Mouse (Mus musculus): Measurements from ENCODE around the gene Fanca.

Gene Fanca

DNA sequence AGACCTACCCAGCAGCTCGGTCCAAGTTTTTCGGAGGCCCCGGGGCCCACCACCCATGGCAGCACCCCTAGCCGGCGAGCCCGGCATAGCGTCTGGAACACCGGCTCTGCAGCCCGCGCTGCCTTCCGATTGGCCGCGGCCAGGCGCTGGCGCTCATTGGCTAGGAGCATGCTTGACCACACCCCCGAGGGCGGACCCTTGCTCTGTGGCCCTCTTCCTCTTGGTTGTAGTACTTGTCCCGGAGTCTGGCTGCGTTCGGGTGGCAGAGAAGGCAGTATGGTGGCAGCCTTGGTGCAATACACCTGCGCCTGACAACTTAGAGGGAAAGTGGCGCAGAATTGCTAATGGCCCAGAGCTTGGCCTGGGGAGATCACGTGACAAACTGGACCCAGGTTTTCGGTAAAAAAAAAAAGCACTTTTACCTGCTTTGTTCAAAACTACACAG, at the start of gene Fanca:
Gene Fanca, minus strand, starts transcription at position 110 of the 445 bp plus-strand sequence.
- peak; percentile 95 for DNase-seq

DNA sequence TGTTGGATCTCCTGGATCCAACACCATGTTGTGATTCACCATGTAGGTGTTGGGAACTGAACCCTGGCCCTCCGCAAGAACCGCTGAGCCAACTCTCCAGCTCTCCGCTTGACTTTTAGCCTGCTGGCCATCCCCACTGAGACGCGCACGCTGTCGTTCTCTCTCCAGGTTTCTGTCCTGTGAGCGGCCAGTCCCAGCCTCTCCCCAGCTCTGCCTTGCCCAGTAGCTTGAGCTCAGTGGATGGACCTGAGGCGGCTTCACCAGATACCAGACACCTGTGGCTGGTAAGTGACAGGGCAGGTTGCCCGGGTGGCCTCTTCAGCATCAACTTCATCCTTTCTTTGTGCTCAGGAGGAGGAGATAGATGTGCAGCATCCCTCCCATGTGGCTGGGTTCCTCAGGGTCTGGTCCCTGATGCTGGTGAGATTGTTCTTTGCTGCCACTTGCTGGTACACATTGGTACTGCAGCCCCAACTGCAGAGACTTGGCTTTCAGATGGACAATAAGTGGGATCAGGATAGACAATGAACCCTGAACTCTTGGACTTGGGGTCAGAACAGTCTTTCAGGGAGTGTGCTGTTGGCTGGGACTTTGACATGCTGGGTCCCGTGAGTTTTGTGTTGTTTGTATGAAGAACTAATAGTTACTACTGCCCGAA, 42.8 kb upstream of the Fanca start:
- peak; percentile 72 for DNase-seq

DNA sequence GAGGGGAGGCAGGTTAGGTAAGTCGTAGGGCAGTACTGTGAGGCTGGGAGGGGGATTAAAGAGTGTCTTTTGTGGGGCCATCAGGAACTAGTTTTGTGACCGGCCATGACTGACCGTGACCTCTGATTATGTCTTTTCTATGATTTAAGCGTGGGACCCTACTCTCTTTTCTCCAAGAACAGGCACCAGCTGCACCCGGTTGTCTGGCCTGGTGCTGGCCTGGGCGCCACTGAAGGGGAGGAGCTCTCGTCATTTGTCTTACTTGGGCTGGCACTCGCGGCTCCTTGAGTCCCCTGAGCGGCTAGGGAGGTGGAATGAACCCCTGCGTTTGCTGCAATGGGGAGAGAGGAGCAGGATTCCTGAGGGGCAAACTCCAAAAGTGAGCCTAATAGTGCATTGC, 34.8 kb upstream of the Fanca start:
- no peak for DNase-seq

DNA sequence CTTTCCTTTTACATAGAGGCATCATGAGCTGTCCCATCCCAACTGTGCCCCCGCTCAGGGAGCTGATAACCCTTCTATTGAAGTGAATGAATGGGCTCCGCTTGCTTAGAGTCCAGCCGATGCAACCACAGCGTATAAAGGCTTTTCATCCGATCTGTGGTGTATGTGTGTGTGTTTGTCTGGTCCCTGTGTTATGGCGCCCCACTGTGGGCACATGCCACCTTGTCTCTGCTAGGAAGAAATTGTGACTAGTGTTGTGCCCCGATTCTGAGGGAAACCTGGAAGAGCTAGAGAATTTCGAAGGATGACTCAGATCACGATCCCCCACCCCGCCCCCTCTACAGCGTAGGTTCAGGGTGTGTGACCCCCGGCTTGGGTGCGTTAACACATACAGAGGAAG, 34.4 kb upstream of the Fanca start:
- DNase-seq: peak; percentile 47

DNA sequence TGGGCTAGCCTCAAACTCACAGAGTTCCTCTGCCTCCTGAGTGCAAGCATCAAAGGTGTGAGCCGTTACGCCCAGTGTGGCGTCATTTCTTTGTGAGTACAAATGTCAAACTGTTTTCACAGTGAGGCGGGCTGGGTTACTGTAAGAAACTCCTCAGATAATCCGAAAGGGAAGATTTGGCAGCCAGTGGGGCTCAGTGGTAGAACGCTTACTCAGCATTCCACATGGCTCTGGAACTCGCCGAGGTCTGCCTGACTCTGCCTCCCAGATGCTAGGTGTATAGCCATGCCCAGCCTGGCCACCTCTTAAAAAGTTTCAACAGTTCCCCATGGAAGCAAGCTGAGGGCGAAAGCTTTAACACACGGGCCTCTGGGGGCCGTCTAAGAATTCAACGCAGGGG, 33.7 kb upstream of the Fanca start:
- DNase-seq: no peak

DNA sequence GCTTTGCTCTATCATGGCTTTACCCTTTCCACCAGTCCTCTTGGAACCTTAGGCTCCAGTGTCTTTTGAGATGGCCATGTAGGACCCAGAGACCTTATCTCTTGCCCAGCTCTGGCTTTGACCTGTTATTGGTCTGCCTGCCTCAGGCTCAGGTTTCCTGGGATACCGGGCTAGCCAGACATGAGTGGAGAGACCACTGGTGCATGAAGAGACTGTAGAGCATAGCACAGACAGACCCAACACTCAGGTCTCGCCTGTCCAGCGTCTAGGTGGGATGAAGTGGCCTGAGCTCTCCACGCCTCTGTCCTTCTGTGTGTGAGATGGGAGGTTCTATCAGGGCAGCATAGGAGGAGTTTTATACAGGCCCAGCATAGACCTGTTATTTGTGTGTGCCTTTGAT, 30.7 kb upstream of the Fanca start:
- no peak for DNase-seq

DNA sequence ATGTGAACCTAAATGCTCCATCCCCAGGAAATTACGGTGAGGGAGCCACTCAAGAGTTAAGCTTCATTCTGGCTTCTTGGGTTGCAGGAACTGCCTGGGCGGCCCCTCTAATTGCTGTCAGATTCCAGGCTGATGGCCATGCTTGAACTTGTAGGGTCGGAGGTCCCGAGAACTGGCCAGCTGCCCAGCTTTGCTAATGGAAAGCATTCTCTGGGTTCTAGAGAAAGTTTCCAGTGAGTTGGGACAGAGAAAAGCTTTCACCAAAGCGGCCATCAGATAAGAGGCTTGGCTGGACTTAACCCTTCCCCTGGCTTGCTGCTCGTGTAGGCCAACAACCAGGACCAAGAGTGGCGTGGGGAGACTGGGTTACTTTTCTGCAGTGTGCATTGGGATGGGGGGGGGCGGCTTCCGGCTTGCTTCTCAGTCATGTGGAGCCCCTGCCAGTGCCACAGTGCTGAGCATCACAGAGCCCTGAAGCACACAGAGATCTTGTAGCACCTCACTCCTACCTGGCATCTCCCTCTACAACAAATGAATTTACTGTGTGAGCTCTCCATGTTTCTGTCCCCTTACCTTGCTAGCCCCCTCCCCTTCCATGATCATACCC, 30.0 kb upstream of the Fanca start:
- no peak for DNase-seq

DNA sequence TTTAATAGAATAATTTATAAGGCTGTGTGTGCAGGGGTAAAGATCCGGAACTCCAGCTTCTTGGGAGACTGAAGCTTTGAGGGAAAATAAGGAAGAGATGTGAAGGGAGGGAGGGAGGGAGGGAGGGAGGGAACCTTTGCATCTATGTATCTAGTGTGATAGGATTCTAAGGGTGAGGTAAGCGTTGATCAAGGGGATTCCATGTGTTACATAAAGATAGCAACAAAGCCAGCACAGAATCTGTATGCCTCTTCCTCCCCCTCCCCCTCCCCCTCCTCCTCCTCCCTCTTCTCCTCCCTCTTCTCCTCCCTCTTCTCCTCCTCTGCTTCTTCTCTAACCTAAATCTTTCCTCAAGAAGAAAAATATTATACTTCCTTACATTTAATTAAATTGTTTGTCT, 28.9 kb upstream of the Fanca start:
- DNase-seq: no peak

DNA sequence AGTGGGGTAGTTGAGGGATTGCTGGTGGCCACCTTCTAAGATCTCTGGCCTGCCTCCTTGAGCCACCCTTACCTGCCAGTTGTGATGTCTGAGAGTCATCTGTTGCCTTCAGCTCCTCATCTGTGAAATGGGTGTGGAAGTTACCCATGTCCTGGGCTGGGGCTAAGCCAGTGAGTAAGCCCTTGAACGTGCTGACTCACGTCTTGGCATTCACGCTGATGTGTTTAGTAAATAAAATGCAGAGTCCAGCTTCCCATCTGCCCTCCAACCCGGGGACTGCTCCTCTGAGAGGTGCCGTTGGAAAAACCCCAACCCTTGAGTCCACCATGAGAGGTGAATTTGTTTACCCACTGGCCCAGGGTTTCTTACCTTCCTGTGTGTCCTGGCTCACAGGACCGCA, 27.5 kb upstream of the Fanca start:
- no peak for DNase-seq

DNA sequence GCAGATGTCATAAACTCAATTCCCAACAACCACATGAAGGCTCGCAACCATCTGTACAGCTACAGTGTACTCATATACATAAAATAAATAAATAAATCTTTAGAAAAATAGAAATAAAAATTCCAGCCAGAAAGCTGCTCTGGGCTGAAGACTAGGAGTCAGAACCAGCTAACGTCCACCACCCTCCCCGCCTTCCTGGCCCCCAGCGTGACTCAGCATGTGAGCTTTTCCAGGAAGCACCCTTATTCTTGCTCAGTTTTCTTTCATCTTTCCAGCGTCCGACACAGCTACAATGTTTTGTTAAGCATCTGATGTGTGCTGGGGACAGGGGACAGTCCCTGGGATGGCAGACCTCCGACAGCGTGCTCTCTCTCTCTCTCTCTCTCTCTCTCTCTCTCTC, 26.8 kb upstream of the Fanca start:
- no peak for DNase-seq

DNA sequence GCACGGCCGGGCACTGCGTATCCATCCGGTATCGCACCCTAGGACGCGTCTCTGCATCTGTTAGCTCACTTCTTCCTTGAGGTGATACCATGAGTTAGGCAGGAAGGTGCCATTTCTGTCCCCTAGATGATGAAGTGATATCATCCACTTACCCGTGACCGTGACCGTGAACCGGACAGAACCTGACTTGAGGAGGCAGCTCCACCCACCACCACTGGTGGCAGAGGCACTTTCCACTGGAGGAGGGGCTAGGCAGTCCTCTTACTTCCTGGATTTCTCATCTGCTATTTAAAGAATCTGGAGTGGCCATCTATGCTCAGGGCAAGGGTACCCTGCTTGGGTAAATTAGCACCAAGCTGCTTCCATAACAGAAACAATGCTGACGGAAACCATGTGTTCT, 25.0 kb upstream of the Fanca start:
- no peak for DNase-seq

DNA sequence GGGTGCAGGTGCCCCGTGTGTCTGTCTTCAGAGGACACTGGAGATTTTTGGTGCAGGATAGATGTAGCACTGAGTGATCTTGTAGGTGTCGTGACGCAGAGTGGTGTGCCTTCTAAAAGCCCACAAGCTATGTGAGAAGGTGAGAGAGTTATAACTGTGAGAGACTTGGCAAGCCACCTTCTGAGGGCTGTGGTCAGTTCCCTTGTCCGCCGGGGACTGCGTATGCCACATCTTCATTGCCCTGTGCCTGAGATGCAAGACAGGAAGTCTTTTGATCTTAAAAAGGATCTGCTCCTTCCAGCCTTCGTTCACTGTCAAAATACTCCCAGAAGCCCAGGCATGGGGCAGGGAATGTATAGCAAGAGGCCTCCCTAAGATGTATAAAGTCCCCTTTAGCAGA, 24.5 kb upstream of the Fanca start:
- DNase-seq: no peak

DNA sequence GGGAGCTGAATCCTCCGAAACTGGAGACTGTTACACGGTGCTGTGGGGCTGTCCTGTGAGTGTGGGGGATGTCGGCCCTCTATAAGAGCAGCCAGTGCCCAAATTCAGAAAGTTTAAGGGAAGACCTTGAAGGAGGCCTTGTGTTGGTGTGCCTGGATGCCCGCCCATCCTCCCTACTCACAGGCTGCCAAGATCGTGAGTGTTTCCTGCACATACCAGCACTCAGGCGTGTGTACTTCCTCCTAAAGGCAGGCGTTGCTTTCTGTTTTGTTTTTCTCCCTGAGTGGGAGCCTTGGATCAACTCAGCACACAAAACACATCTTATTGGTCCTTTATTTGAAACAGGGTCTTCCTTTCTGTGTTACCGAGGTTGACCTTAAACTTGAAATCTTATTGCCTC, 23.9 kb upstream of the Fanca start:
- peak; percentile 24 for DNase-seq

DNA sequence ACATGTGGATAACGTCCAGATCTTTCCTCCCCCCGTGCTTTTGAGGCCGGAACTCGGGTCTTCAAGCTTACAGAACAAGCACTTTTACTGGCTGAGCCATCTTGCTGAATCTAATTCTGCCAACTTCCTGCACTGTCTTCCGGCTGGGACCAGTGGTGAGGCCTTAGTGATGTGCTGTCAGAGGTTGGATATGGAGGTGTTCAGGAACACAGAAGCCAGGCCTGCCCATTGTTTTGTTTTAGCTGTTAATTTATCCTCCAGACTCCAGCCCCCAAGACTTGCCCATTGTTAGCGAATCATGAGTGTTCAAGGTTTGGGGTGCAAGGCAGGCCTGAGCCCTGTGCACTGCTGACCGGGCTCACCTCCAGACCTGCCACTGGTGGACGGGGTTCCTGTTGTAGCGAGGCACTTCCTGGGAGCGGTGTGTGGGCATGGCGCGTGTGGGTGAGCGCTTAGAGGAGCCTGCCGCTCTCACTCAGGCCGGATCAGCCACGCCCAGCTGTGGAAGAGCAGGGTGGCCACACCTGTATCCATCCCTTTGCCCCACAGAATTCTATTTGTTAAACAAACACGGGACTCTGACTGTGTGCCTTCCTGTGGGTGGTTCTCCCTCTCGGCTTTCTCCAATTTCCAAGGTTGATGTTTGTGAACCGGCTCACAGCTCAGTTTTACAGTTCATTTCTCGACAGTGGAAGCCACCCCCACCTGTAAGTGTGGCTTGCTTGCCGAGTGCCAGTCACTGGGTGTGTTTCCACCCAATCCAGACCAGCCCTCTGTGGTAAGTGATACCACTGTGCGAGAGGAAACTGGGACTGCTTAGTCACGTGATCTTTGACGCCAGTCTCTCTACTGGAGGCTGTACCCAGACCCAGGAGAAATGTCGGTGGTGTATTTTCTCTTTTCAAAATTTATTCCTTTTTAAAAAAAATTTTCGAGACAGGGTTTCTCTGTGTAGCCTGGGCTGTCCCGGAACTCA, 23.0 kb upstream of the Fanca start:
- DNase-seq: no peak

DNA sequence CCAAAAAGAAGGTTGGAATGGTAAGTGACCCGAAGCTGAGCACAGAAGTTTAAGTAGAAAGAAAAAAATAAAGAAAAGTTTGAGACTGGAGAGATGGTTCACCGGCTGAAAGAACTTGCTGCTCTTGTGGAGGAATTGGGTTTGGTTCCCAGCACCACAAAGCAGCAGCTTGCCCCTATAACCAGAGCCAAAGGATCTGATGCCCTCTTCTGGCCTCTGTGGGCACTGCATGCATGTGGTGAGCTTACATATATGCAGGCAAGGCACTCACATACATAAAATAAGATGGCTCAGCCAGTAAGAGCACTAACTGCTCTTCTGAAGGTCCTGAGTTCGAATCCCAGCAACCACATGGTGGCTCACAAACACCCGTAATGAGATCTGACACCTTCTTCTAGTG, 21.7 kb upstream of the Fanca start:
- DNase-seq: no peak

DNA sequence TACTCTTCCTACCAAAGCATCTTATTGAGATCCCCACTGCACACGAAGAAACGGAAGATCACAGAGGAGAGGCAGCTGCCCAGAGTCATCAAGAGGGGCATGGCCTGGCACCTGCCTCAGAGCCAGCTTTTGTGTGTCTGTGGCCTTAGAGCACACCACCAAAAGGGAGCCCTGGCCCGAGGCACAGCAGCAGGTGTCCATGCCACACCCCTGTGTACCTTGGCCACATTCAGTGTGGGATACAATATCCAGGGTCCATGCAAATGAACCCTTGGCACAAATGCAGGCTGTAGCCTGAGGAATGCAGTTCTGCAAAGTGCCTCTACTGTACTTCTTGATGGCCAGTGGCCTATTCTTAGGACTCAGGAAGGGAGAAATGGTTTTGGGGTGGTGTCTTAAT, 19.1 kb upstream of the Fanca start:
- DNase-seq: no peak

DNA sequence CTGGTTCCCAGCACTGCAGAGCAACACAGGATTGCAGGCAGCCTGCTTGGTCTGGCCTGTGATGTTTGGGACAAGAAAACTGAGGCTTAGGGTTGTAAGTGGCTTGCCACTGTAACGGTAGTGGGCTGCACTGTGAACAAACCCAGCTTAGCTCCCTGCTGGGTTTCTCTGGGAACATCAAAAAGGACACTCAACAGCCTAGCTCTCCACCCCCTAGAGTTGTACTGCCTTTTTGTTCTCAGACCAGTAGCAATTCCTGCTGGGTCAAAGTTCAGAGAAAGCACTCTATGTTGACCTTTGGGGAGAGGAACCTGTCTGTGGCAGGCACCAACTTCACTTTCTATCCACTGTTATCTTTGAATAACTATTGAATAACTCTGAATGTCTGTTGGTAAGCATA, 16.1 kb upstream of the Fanca start:
- no peak for DNase-seq

DNA sequence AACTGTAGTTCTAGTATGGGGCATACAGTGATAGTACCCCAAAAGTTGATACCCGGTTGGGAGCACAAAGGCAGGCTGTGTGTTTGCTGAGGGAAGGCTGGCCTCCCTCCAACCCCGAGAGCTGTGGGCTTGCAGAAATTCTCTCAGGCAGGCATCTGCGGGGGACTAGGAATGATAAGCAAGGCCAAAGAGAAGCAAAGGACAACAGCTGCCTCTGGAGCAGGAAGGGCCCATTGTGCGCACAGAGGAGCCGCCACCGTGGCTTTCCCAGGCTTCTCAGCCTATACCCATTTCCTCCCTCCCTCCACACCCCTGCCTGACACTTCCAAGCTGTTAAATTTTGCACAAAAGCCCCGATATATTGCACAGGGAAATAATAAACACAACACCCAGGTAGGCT, 15.5 kb upstream of the Fanca start:
- DNase-seq: peak; percentile 17

DNA sequence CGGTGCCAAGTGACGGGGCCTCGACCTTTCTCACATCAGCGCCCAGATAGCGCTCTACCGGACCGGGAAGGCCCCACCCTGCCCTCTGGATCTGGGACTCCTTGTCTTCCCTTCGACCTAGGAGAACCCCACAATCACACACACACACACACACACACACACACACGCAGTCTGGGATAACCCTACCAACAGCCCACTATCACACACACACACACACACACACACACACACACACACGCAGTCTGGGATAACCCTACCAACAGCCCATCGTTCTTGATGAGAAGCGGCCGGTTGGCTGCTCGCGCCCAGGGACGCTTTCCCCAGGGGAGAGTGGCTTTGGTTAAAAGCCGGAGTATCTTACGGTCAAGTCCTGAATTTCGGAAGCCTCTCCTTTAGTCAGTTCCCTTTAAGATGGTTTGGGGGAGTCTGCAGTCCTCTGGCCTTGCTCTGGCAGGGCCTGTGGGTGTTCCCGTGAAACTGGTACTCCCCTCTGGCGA, 14.8 kb upstream of the Fanca start:
- DNase-seq: no peak

DNA sequence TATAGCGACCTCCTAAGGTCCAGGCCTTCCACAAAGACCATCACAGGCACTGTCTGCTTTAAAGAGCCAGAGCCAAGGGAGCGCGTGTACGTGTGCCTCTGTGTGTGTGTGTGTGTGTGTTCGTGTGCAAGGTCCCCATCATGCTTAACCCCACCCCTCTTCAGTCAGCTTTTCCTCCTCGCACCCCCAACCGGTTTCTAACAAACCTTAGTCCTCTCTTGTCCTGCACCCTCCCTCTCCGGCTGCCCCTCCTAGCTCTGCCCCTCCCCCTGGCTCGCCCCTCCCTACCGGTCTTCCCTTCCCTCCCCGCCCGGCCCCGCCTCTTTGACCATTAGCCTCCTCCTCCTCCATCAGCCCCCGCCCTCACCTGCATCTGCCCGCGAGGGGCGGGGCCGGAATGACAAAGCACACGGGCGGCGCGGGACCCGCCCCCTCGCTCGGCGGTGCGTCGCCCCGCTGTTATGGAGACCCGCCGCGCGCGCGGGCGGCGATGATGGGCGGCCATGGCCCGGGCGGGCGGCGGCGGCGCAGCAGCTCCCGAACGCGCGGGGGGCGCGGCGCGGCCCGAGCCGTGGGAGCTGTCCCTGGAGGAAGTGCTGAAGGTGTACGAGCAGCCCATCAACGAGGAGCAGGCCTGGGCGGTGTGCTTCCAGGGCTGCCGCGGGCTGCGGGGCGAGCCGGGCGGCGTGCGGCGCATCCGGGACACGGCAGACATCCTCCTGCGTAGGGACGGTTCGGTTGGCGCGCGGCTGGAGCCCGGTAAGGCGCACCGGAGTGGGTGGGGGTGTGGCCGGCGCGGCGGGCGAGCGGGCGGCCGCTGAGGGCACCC, 14.1 kb upstream of the Fanca start, which contains the start of gene Spire2:
Gene Spire2, plus strand, starts transcription at position 452 of the 829 bp plus-strand sequence.
- DNase-seq: peak; percentile 56

DNA sequence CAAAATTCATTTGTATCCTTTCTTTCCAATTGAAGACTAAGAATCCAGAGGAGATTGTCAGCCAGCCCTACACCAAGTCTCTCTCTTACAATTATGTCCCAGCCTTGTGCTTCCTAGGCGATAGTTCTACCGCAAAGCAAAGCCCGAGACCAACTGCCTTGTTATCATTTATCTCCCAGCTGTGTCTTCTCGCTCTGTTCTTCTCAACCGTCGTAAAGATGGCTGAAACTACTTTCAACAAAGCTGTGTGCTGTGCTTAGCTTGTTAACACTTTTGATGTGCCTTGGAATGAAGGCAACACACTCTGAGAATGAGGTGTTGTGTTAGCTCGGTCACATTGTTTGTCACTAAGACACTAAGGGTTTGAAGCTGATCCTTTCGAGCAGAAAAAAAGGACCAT, 13.4 kb upstream of the Fanca start:
- DNase-seq: no peak

DNA sequence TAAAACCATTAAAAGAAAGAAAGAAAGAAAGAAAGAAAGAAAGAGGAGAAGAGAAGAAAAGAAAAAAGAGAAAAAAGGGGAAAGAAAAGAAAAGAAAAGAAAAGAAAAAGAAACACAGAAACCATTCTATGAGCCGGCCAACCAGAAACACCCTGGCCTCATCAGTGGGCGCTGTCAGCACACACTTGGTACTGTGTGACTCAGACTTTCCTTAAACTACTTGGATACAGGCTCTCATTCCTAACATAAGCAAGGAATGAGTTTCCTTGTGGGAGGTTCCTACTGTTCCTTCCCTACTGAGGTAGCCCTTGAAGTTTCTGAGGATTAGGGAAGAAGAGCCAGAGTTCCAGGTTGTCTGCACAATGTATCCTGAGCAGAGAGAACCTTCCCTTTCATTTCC, 12.9 kb upstream of the Fanca start:
- DNase-seq: peak; percentile 49

DNA sequence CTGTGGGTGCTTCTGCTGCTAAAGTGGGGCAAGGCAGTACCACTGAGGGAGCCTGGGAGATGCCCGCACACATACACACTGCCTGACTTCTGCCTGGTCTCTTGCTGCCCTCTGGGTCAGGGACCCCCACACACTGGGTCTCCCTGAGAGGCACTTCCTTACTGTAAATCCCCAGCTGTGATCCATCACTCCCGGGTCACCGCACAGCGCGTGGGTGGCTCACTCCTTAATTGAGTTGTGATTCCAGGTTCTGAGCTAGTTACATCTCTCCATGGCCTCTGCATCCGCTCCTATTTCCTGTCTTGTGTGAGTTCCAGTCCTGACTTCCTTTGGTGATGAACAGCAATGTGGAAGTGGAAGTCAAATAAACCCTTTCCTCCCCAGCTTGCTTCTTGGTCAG, 12.3 kb upstream of the Fanca start:
- no peak for DNase-seq
